Mouse (Mus musculus) right cerebral cortex, adult 2 months (tissue): ENCODE measurements around the gene Sema6d.

Experiments used
- DNase-seq, 2 experiments: peaks; one replicate each; pipeline ENCODE4 v3.0.0; 2021 to 2022; ENCODE audit warnings: low spot score in 2 of 2

Gene Sema6d

GRCm38 (mm10) chr2:124651146-124651545 lies 561.4 kb downstream of the Sema6d start:
- DNase-seq, result no peak

DNA sequence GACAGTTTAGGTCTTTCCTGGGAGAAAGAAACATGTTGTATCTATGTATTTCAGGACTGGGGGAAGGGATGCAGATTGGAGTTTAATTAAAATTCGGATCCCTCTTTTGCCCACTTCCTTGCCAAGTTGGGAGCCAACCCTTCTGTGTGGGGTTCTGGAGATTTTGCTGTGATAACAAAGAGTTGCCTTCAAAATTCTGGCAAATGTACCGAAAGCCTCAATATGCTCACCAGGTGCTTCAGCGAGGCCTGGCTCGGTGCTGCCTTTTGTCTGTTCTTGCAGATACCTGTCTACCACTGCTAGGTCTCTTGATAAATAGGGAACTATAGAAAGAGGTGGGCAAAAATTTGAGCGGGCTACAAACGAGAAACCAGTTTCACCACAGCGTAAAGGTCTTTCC lies 563.4 kb downstream of the Sema6d start:
- DNase-seq, result no peak

- DNase-seq, result no peak
Measured at GRCm38 (mm10) chr2:124657358-124657757, 567.6 kb downstream of the Sema6d start.

DNA sequence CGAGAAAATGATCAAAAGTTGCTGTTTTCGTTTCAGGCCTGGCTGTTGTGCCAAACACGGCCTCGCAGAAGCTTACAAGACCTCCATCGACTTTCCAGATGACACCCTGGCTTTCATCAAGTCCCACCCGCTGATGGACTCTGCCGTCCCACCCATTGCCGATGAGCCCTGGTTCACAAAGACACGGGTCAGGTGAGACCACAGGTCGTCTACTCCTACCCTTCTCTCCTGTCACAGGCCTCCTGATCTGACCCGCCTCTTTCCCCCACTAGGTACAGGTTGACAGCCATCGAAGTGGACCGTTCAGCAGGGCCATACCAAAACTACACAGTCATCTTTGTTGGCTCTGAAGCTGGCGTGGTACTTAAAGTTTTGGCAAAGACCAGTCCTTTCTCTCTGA lies 568.6 kb downstream of the Sema6d start:
- no peak for DNase-seq

GRCm38 (mm10) chr2:124659601-124660000 lies 569.8 kb downstream of the Sema6d start:
- no peak for DNase-seq

- no peak for DNase-seq
Measured at GRCm38 (mm10) chr2:124660686-124661085, 570.9 kb downstream of the Sema6d start.

GRCm38 (mm10) chr2:124661316-124661715 lies 571.5 kb downstream of the Sema6d start:
- DNase-seq, result no peak

DNA sequence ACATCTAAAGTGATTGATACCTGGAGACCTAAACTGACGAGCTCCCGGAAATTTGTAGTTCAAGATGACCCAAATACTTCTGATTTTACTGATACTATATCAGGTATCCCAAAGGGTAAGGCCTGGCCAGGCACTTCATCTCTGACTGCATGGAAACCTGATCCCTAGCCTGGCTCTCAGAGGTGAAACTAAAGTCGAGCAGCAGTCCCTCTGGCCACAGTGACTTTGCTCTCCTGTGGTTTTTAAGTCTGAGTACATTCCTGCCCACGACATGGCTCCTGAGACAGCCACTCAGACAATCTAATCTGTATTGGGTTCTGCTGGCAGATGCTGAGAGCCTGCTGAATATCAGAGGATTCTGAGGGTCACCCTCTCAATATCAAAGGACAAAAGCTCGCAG lies 572.5 kb downstream of the Sema6d start:
- no peak for DNase-seq

- DNase-seq, result no peak
Measured at GRCm38 (mm10) chr2:124664191-124664590, 574.4 kb downstream of the Sema6d start.

DNA sequence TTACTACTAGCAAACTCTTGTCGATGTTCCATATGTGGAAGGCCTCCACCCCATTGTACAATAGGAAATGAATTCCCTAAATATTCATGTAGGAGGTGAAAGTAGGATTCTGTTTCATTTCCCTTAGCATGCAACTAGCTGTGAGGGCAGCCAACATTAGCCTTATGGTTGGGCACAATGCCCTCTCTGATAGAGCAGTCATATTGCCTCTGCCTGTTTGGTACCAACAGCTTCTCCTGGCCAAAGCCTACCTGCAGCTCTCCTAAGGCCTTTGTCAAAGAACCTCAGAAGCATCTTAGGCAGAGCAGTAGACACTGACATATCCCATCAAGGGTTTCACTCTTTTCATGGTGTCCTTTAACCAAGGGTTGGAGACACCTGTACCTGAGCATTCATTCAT lies 578.7 kb downstream of the Sema6d start:
- no peak for DNase-seq

DNA sequence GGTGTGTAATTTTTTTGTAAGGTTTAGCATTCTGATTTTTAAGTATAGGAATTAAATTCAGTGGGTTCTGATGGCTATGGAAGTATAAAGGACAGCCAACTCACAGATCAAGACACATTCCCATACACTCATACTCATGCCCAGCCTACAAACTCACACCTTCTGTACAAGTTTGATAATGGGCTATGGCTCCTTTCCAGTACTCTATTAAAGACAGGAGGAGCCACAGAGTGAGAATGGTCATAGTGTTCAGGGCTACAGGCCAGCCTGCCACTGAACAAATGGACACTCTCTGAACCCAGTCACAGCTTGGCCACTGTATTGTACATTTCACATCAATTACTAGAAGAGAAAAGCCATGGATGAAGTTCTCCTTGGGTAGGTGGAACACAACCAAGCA lies 583.3 kb downstream of the Sema6d start:
- no peak for DNase-seq

DNA sequence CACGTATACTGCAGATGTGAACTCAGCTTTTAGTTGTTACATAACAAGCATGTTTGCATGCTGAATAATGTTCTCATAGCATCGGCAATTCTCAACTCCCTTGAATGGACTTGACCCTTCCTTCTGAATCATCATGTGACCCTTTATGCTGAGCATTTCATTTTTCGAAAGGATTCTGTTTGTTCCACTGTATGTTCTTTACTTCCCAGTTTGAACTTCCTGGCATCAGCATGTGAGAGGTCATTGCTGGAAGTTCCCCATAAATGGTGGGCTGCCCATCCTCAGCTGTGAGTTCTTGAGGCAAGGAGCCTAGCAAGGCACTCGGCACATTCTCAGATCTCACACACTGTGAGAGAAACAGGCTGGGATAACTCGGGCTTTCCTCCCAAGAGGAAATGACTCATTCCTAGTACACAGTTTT lies 594.7 kb downstream of the Sema6d start:
- DNase-seq, result no peak

GRCm38 (mm10) chr2:124690372-124690771 lies 600.6 kb downstream of the Sema6d start:
- DNase-seq, result no peak

GRCm38 (mm10) chr2:124702621-124703020 lies 612.9 kb downstream of the Sema6d start:
- no peak for DNase-seq

DNA sequence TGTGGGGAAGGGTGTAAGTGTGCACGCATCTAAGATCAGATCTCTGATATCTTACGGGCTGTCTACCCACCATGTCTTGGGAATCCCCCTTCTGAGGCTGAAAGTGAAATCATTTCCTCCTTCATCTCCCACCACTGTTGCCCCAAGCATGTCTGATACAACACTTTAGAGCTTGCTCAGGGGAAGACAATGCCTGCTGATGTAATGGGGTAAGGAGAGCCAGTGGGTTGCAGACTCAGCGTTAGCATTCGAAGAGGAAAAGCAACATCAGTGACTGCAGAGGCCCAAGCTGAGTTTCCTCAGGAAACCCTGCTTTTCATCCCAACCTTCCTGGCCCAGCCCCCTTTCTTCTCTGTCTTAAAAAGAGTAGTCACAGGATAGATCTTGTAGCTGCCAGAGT lies 615.2 kb downstream of the Sema6d start:
- no peak for DNase-seq

GRCm38 (mm10) chr2:124705806-124706205 lies 616.0 kb downstream of the Sema6d start:
- DNase-seq, result no peak

- no peak for DNase-seq
Measured at GRCm38 (mm10) chr2:124706896-124707295, 617.1 kb downstream of the Sema6d start.
